Mouse (Mus musculus) layer of hippocampus, postnatal 36 days (tissue): ENCODE measurements around the gene Rpl38. TPM values are rescaled to one million over a fixed set of nuclear protein-coding genes. Genes with fewer than 3 reads are reported as not detected.
A peak's percentile ranks its signal among the peaks of the same experiment; 100 is the strongest.

Experiments used
- DNase-seq, 2 experiments: peaks; one replicate each; pipeline ENCODE4 v3.0.0; 2022
- total RNA-seq, 2 experiments: library from RNA; stranded (reverse); gene quantifications; 2 replicates each; pipeline ENCODE4 v1.2.3; 2021

Rpl38 gene
- total RNA-seq = 100 to 1,000 TPM; 846 to 926 TPM

DNA sequence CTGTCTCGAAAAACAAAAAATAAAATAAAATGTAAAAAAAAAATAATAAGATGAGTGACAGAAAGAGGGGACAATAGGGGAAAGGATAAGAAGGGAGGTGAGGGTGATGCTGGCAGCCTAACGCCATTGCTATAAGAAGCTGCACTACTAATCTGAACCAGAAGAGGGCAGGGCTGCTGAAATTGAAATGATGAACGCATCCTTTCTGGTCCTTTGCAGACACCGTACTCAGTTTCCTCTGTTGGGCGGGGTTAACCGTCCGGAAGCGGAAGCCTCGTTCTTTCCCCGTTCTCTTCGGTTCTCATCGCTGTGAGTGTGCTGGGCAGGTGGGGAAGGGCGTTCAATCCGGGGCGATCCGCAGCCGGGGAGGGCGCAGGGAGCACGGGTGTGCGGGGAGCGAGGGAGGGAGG lies at the start of gene Rpl38:
TSS of gene Rpl38 (plus strand) at position 224 of the 410 bp plus-strand sequence.
- peak; percentile 90 to 92 for DNase-seq

DNA sequence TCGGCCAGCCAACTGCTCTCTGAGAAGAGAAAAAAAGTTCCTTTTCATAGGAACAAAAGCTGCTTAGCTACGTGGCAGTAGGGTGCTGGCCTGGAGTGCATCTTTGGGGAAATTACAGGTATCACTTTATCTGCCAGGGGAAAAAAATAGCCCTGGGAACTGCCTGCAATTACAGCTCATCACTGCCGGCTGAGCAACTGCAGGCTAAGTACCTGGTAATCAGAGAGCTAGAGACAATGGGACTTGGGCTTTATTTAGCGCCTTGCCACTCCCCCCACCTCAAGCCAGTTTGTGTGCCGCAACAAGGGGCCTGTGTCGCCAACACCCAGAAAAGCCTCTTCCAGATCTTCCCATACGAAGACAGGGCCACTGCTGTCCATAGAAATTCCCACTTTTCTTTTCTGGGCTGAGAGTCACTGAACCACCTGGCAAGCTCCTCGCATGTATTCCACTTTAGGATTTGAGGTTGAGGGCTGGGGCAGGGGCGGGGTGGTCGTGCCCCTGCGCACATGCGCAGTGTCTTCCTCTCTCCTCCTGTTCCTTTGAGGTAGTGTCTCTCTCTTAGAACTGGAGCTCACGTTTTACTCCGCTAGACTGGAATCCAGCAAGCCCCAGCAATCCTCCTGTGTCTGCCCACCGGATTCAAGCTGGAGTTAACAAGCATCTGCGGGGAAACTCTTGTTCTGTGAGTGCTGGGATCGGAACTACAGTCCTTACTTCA lies 49.5 kb upstream of the Rpl38 start:
- no peak for DNase-seq

DNA sequence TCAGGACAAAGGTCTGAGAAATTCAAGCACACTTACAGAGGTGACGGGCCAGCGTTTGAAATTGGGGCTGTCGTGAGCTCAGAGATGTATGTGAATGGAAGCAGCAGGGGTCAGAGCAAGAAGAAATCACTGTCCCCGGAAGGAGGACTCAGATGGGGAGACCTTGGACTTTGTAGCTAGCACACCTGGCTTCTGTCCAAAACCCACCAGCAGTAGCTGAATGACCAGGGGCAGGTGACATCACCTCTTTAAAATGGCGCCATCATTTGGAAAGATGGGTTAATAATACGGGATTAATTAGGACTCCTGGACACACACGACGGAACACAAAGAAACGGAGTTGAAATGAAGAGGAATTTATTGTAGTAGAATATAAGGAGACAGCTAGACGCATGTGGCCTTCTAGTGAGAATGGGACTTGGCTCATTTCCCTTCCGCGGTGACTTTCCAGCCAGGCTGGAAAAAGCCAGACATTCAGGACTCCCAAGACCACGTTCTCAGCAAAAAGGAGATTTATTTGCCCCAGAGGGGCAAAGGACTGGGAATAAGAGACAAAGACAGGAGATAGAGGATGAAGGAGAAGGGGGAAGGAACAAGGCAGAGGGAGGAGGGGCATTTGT lies 42.1 kb upstream of the Rpl38 start:
- no peak for DNase-seq

DNA sequence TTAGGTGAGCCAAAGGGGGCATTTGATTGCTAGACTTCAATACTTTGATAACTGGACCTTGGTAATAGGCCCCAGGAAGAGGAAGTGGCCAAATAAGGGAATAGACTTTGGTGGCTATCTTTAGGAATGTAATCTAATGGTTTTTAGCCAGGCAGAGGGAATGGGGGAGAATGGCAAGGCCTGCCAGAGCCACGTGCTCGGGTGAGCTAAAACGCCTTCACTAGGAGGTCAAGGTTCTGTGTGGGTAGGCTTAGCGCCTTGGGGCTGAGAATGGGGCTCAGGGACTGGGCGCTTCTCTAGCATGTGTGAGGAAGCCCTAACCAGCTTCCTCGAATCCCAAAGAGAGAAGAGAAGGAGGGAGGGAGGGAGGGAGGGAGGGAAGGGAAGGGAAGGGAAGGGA lies 41.3 kb upstream of the Rpl38 start:
- no peak for DNase-seq

DNA sequence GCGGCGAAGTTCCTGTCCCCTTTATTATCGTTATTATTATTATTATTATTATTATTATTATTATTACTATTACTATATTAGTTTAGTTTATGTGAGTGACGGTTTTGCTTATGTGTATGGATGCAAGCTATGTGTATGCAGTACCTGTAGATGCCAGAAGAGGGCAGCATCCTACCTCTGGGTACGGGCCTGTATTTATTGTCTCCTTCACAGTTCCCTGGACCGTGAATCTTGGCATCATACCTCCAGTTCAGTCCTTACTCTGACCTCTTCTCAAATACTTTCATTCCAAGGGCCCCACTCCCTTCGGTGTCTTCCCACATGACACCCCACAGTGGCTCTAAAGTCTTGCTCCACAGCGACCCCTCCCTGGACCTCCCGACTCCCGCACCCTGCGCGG lies 40.3 kb upstream of the Rpl38 start:
- DNase-seq = no peak

DNA sequence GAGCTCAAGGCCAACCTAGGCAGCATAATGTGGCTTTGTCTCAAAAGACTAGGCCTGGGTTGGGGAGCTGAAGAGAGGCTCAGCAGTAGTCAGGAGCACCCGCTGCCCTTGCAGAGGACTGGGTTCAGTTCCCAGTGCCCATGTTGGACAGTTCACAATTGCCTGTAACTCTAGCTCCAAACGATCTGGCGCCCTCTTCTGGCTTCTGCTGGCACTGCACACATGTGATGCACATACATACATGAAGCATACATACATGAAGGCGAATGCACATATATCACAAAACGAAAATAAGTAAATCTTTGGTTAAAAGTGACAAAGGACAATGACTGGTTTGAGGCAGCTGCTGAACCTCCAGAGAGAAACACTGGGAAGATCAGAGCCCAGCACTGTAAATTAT lies 38.3 kb upstream of the Rpl38 start:
- DNase-seq = no peak

DNA sequence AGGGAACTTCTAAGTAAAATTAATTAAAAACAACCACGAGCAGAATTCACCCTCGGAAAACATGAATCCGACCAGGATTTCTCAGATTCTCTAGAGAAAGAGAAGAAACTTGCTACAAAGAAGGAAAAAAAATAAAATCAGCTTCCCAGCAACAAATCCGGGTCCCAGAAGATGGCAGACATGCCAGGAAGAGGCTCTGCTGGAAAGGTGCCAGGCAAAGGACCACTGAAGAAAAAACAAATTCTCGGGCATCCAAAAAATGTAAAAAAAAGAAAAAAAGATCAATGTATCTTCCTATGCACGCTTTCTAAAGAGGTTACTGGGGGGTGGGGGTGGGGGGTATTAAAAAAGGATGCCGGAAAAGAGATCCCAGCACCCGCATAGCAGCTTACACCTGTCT lies 36.1 kb upstream of the Rpl38 start:
- no peak for DNase-seq

DNA sequence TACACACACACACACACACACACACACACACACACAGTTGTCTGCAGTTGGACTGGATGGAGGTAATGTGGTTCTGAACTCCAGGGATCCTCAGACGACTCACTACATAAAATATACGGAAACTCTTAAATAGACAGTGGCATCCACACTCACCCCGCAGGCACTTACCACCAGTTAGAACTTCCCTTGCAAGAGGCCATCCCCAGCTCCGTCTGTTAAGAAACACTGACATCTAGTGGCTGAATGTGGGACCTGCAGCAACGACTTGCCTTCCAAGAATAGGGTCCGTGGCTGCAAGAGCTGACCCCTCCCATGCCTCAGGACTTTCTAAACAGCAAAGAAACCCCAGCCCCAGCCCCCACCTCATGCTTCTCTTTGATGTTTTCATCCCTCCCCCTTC lies 32.0 kb upstream of the Rpl38 start:
- peak; percentile 76 to 84 for DNase-seq

DNA sequence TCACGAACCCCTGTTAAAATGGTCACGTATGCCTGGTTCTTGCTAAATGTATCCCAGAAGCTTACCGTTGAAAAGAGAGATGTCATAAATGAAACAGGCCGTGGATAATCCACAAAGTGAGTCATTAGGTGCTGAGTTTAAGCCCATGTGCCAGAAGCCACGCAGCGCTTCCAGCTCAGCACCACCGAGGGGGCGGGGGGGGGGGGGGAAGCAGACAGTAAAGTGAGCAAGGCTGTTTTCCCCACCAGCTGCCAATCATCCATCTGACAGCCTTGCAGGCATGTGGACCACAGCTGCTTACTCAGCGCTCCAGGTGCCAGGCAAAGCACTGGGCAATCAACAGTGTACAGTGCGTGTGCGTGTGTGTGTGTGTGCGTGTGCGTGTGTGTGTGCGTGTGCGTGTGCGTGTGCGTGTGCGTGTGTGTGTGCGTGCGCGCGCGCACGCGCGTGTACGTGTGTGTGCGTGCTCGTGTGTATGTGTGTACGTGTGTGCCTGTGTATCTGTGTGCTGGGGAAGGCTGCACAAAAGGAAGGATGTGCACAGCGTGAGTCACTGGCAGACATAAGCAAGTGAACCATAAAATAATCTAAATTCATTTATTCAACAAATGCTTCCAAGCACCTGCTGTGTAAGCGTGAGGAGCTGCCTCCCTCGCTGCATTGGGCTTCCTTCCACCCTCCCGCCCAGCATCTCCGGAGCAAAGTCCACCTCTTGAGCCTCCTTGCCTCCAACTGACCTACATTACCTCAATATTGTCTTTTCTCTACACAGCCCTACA lies 31.4 kb upstream of the Rpl38 start:
- no peak for DNase-seq

DNA sequence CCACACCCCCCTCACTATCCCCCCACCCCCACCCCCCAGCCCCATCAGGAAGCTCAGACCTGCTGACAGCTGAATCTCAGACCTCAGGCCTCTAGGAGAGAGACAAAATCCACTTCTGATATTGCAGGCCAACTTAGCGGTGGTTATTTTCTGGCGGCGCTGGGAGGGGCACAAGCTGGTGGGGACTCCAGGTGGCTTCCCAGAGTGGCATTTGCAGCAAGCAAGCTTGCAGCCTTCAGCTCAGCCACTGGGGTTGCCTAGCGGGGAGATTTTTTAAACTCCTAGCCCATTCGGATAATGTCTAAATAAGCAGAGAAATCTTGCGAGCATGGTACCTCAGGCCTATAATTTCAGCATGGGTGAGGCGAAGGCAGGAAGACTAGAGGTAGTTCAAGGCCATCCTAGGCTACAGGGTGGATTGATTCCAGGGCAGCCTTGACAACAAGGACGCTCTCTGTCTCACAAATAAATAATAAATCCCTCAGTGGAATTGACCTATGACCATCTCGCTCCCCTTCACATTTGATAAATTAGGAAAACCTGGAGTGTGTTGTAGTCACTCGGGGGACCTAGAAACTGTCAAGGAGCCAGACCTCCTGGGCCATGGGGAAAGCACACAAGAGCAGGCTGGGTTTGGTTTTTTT lies 29.6 kb upstream of the Rpl38 start:
- no peak for DNase-seq

DNA sequence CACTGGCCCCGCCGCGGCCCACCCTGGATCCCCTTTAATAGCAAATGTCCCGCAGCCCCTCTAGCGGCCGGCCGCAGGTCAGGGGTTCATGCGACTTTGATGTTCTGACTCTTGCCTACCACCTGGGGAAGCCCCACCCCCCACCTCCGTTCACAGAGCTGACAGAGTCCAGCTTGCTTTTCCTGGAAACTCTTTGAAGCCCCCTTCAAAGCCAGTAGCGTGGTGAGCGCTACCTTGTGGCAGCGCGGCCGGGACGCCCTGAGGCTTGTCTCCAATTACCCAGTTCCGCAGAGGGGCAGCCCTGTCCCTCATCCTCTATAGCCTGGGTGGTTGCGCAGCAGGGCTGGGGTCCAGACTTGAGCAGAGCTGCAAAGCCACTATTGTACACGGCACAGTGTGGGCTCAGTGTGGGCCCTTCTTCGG lies 28.6 kb upstream of the Rpl38 start:
- no peak for DNase-seq

DNA sequence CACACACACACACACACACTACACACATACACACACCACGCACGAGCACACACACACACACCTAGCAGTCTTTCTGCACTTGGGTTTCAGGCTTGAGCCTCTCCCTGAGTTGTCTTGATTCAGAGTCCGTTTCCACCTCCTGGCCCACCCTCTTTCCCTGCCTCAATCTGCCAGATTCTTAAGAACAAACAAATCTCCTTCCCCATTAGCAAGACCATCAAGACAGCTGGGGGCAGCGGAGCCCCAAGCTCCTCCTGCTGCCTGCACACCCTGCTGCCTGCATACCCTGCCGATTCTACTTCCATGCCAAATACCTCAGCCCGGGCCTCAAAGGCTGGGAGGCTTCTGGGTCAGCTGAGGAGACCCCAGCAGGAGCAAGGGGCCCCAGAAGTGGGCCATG lies 27.7 kb upstream of the Rpl38 start:
- no peak for DNase-seq

DNA sequence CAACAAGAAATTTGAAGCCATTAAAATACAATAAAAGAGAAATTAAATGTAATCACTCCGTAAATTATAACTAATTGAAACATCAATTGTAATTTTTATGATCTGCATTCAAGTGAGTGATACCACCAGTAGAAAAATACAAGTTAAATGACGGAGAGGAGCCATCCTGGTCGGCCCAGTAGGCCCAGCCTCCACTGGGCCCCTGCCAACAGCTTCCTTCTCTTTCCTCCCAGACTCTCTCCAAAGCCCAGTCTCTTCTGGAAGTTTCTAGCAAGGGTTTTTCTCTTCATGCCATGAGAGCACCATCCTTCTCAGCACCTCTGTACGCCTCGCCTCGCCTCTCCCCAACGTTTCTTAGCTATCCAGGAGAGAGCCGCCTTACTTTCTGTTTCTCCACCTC lies 27.2 kb upstream of the Rpl38 start:
- DNase-seq = no peak

DNA sequence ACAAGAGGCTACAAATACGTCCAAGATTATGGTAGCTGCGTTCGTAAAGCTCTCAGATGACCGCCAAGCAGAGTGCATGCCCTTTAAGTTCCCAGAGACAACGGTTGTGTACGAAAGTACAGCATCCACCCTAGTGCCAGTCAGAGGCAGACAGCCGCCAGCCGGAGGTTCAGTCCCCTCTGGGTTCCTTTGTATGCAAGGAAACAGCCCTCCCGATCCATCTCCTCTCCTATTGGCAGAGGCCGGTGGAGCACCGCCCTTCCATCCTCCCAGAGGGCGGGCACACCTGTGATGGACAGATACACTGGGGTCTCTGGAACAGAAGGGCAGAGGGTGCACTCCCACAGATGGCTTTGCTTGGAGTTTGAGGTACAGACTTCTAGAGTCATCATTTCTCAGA lies 26.1 kb upstream of the Rpl38 start:
- DNase-seq = no peak

DNA sequence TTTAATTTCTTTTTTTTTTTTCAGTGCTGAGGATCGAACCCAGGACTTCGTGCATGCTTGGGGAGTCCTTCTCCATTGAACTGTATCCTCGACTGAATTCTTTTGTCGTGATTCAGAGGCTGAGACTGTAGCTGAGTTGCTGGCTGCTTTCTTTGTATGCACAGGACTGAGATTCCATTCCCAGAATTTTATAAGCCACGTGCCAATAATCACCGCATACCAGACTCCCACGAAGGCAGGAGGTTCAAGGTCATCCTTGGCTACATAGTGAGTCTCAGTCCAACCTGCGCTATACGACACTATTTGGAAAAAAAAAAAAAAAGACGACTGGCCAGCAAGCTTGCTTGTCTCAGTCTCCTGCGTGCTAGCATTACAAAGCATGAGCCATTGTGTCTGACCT lies 25.4 kb upstream of the Rpl38 start:
- no peak for DNase-seq

DNA sequence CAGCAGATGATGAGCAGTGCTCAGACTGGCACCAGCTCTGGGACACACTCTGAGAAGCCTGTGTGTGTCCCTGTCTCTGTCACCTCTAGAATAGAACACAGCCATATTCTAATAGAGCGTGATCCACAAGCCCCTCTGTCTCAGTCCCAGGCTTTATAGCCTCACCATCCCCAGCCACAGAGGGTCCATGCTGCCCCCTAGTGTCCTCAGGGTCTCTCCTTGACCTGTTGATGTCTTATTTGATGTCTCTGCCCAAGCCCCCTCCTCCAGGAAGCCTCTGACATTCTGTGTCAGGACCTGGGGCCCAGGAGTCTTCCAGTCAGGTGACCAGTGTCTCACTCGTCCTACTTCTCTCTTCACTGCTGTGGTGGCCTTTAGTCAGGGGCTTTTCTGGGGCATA lies 24.2 kb upstream of the Rpl38 start:
- DNase-seq = no peak

DNA sequence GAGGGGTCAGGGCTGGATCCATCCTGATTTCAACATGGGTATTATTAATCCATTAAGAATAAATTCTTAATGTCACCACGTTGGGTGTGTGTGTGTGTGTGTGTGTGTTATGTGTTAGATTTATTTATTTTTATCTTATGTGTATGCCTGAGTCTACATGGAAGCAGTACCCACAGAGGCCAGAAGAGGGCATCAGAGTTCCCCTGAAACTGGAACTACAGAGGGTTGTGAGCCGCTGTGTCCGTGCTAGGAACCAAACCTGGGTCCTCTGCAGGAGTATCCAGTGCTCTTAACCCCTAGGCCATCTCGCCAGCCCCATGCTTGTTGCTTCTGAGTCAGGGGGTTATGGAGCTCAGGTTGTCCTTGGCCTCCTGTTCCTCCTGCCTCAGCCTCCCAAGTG lies 18.8 kb upstream of the Rpl38 start:
- no peak for DNase-seq

DNA sequence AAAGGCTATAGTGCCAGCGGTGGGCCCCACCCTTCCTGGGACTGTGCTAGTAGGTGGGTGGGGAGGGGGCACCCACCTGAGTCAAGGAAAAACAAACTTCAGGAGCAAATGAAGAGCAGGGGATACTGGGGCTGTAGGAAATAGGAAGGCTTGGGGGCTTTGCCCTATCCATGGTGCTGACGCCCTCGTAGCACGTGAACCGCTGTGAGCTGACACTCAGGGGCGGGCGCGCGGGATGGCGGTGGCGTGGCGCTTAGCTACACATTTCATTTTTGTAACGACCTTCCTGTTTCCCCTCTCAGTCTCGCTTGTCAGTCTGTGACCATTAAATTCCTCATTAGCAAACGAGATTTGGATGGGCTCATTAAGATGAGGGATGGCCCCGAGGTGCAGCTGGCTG lies 15.8 kb upstream of the Rpl38 start:
- DNase-seq = no peak

DNA sequence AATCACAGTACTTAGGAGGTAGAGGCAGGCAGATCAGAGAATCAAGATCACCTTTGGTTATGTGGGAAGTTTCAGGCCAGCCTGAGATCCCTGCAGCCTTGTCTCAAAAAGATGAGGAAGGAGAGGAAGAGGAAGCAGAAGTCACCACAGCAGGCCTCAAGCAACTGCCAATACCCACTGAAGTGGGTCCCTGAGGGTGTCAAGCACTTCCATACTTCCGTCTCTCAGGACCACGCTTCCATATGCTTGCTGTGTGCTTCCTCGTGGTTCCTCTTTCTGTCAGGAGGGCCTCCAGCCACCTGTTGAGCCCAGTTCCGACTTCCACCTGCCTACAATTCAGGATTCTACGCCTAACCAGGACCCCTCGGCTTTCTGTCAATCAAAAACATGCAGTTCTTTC lies 14.7 kb upstream of the Rpl38 start:
- DNase-seq = no peak

DNA sequence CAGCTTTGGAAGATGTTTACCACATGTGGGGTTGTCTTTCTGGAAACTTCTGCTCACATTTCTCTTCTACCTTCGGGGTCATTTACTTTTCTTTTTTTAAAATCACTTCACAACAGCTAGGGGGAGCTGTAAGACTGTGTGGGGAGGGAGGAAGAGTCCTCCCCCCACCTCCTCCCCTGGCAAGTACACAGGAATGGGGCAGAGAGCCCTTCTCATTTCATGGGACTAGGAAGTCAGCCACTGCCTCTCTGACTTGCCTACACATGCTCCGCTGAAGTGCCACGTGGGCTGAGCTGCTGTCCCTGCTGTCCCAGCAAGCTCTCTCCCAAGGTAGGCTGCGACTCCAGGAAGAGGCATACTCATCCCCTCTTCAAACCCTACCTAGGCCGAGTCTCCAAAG lies 13.8 kb upstream of the Rpl38 start:
- DNase-seq = no peak

DNA sequence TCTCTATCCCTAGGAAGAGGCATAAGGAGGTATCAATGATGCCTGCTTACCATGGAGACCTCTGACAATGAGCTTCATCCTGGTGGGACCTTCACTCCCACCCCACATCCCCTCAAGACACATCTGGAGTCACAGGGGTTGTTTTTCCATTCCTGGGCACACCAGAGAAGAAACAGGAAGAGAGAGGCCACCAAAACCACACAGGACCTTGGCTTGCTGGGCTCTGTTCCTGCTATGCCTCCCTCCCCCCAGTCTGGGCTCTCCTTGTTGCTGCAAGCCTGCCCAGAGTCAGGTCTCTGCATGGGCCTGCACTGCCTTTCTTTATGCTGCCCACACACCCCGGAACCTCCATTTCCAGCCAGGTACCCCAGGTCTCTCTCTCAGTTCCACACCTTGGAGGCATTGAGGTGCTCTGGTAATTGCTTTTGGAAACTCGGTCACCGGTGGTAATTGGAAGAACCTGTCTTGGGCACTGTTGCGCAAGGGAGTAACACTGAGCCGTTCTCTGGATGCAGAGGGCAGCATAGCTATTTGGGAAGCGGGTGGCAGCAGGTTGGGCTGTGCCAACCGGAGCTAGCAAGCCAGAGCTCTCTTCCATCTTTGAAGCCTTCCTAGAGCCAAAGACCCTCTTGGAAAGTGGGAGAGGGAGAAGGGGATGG lies 12.8 kb upstream of the Rpl38 start:
- DNase-seq = no peak

DNA sequence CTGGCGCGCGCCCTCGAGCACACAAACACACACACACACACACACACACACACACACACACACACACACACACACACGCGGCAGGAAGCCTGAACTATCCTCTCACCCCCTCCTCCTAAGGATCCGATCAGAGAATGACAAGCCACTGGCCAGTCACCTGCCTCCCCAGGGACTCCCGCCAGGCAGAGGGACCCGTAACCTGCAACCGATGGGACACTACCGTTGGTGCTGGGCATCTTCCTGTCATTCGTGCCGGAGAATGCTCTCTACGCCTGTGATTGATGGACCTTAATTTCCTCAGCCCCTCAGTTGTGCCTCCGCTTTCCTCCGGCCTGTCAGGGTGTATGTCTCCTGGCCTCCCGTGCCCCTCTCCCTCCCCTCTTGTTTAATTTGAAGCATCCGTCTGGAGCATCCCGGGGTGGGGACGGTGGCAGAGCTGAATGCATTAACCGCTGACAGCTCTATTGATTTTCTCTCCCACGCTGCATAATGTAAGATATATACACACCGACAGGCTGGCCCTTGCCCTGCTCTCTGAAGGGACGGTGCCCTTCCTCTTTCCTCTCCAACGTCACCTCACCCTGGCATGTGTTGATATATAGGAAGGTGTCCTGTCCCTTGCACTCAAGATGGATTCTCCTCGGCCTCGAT lies 11.2 kb upstream of the Rpl38 start:
- no peak for DNase-seq
